In the genomic region with DNA sequence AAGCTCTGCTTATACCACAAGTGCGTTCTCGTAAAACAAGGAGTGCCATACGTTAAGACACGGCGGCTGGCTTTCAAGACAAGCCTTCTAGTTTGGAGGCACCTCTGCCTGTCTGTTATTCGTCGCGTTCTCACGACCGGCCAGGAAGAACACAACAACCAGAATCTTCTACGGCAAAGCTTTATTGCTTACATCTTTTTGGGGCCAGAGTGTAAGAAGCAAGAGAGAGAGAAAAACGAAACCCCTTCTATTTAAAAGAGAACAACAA, we compare ENCODE assay signal across 8 mouse cellular contexts. TPM values are rescaled to one million over a fixed set of nuclear protein-coding genes. Genes with fewer than 3 reads are reported as not detected.
DNase-seq lines count a peak whose midpoint lies in the region; ATAC-seq and TF ChIP-seq lines count a peak whose summit lies in the region.
"Not testable (repeated sequence)": the region's sequence is repeated elsewhere in the genome, so short reads cannot be mapped to it uniquely, and the experiment has no call there.

No protein-coding gene starts in this region.

- H3K9me3 ChIP-seq in heart, embryonic 12.5 days (replicated peaks); intestine, embryonic 15.5 days; limb, embryonic 11.5 days (ENCODE audit: control insufficient read depth, low read length); midbrain, embryonic 16.5 days (replicated peaks; ENCODE audit: control insufficient read depth, low read length, poor library complexity, severe bottlenecking): not testable (repeated sequence)

- TF ChIP-seq CTCF in lung, adult 2 months (IDR thresholded peaks at IDR 0.05; ENCODE audit: insufficient read depth, low read length); spleen, adult 2 months (IDR thresholded peaks at IDR 0.05; ENCODE audit: extremely low read depth, insufficient read depth, insufficient read length, insufficient replicate concordance): not testable (repeated sequence)

- peak; percentile 82 for ATAC-seq in erythroblast, adult 5-6 weeks (replicated peaks; ENCODE audit: low FRiP score, poor library complexity, severe bottlenecking)
- ATAC-seq in heart, embryonic 12.5 days (ENCODE audit: insufficient number of reproducible peaks, low FRiP score); intestine, embryonic 15.5 days; limb, embryonic 11.5 days (ENCODE audit: insufficient number of reproducible peaks, low FRiP score, low TSS enrichment, low read depth); midbrain, embryonic 16.5 days: not testable (repeated sequence)

- peak overlapping the region; percentile 88 for H3K4me3 ChIP-seq in heart, embryonic 12.5 days
- H3K4me3 ChIP-seq in intestine, embryonic 15.5 days (replicated peaks); limb, embryonic 11.5 days (ENCODE audit: low read depth, low read length); midbrain, embryonic 16.5 days (ENCODE audit: low read depth, low read length): not testable (repeated sequence)
- H3K4me3 ChIP-seq in lung, adult 2 months (replicated peaks; ENCODE audit: extremely low read depth, low read depth, low read length) = peak overlapping the region; percentile 67
- peak overlapping the region; percentile 39 for H3K4me3 ChIP-seq in spleen, adult 2 months (ENCODE audit: extremely low read depth, insufficient read depth, insufficient read length)

- peaks cover 29% of the 10 kb centered on the region for H3K4me1 ChIP-seq in heart, embryonic 12.5 days (replicated peaks)
- H3K4me1 ChIP-seq in intestine, embryonic 15.5 days (replicated peaks); limb, embryonic 11.5 days (ENCODE audit: control insufficient read depth, insufficient read depth, low read length); midbrain, embryonic 16.5 days (ENCODE audit: control insufficient read depth, insufficient read depth, low read length): not testable (repeated sequence)
- H3K4me1 ChIP-seq in lung, adult 2 months (ENCODE audit: control insufficient read depth, insufficient read depth, low read length) = peaks cover 11% of the 10 kb centered on the region
- H3K4me1 ChIP-seq in spleen, adult 2 months (ENCODE audit: control insufficient read depth, insufficient read depth, insufficient read length) = peaks cover 10% of the 10 kb centered on the region; the same call in 1 of the 2 replicates

- not testable (repeated sequence) for H3K9ac ChIP-seq in heart, embryonic 12.5 days; intestine, embryonic 15.5 days; limb, embryonic 11.5 days (ENCODE audit: low read length); midbrain, embryonic 16.5 days (ENCODE audit: low read depth, low read length)

- DNase-seq in CD8-positive naive resting alpha-beta T cell, adult 2 months (ENCODE audit: low read depth in 2 of 2, low spot score in 2 of 2) = peak; percentile 15 to 24
- DNase-seq in limb, embryonic 11.5 days (ENCODE audit: low spot score) = peak; percentile 24
- DNase-seq in lung, adult 2 months = peak; percentile 36
- DNase-seq in spleen, adult 2 months (ENCODE audit: low read depth in 1 of 2, low spot score in 2 of 2) = not testable (repeated sequence)

- 41% methylated on average over 11 of the region's 12 CpGs for WGBS in heart, embryonic 12.5 days
- WGBS in intestine, embryonic 15.5 days = 30% methylated on average over 11 of the region's 12 CpGs
- 51% methylated on average over 11 of the region's 12 CpGs for WGBS in limb, embryonic 11.5 days
- 25% methylated on average over 11 of the region's 12 CpGs for WGBS in lung, adult 2 months
- 69% methylated on average over 11 of the region's 12 CpGs for WGBS in midbrain, embryonic 16.5 days
- 17% methylated on average over 11 of the region's 12 CpGs for WGBS in spleen, adult 2 months

- TF ChIP-seq POLR2A in lung, adult 2 months (IDR thresholded peaks at IDR 0.05; ENCODE audit: borderline replicate concordance, extremely low read depth, low read depth, low read length); spleen, adult 2 months (IDR thresholded peaks at IDR 0.05; ENCODE audit: low read depth, low read length): not testable (repeated sequence)

- peak overlapping the region; percentile 73 for H3K4me2 ChIP-seq in heart, embryonic 12.5 days
- peak overlapping the region; percentile 64 for H3K4me2 ChIP-seq in intestine, embryonic 15.5 days (replicated peaks)
- 0 out of 2 replicates have a peak overlapping the region, but pooled peaks have one; percentile 12 for H3K4me2 ChIP-seq in limb, embryonic 11.5 days (ENCODE audit: low read depth, severe bottlenecking)
- peak overlapping the region; percentile 28; the same call in 1 of the 2 replicates for H3K4me2 ChIP-seq in midbrain, embryonic 16.5 days (ENCODE audit: low read length)

- not testable (repeated sequence) for H3K27me3 ChIP-seq in heart, embryonic 12.5 days (replicated peaks); intestine, embryonic 15.5 days (replicated peaks); limb, embryonic 11.5 days (ENCODE audit: control insufficient read depth, insufficient read depth, low read length); midbrain, embryonic 16.5 days (ENCODE audit: control insufficient read depth, insufficient read depth, low read depth, low read length); spleen, adult 2 months (ENCODE audit: control insufficient read depth, insufficient read depth, low read length)

- not testable (repeated sequence) for H3K36me3 ChIP-seq in heart, embryonic 12.5 days; intestine, embryonic 15.5 days; limb, embryonic 11.5 days (ENCODE audit: control insufficient read depth, insufficient read depth, low read length); midbrain, embryonic 16.5 days (ENCODE audit: control insufficient read depth, insufficient read depth, low read length); spleen, adult 2 months (ENCODE audit: control insufficient read depth, insufficient read depth, low read length)

- H3K27ac ChIP-seq in heart, embryonic 12.5 days (ENCODE audit: poor library complexity, severe bottlenecking) = peak overlapping the region; percentile 98
- H3K27ac ChIP-seq in intestine, embryonic 15.5 days; limb, embryonic 11.5 days (replicated peaks; ENCODE audit: low read depth, low read length); midbrain, embryonic 16.5 days (ENCODE audit: low read length): not testable (repeated sequence)
- peak overlapping the region; percentile 83 for H3K27ac ChIP-seq in spleen, adult 2 months (ENCODE audit: insufficient read depth, low read length)

RNA-seq across cellular contexts. Expression of a gene that starts 1.1 kb away (rescaled TPM):
- total RNA-seq in erythroblast, adult 5-6 weeks (2015; ENCODE audit: low replicate concordance) = 2.7 TPM in 2 replicates
- 2.0 and 2.3 TPM in 2 replicates for total RNA-seq in erythroblast, adult 5-6 weeks (2017; ENCODE audit: low replicate concordance)
- polyA plus RNA-seq in heart, embryonic 12.5 days (2016; fragmentation: Nextera tagmentation; extraction: Ambion mirVana) = 43.1 and 47.7 TPM in 2 replicates
- 6.8 and 7.6 TPM in 2 replicates for polyA plus RNA-seq in intestine, embryonic 15.5 days (2015; fragmentation: Nextera tagmentation; extraction: Ambion mirVana)
- 5.4 and 6.5 TPM in 2 replicates for polyA plus RNA-seq in limb, embryonic 11.5 days (2014; fragmentation: Nextera tagmentation; extraction: Ambion mirVana)
- 43.9 and 46.8 TPM in 2 replicates for polyA plus RNA-seq in lung, adult 2 months (2012; rRNA removed)
- polyA plus RNA-seq in midbrain, embryonic 16.5 days (2015; fragmentation: Nextera tagmentation; extraction: Ambion mirVana) = 3.7 and 4.1 TPM in 2 replicates
- polyA plus RNA-seq in spleen, adult 2 months (2012; rRNA removed) = 3.7 and 3.8 TPM in 2 replicates

RNA-seq across cellular contexts. Expression of a gene that starts 27.9 kb away (rescaled TPM):
- total RNA-seq in erythroblast, adult 5-6 weeks (2015; ENCODE audit: low replicate concordance) = 7.7 and 19.4 TPM in 2 replicates
- 4.4 and 7.4 TPM in 2 replicates for total RNA-seq in erythroblast, adult 5-6 weeks (2017; ENCODE audit: low replicate concordance)
- 26.6 and 29.8 TPM in 2 replicates for polyA plus RNA-seq in heart, embryonic 12.5 days (2016; fragmentation: Nextera tagmentation; extraction: Ambion mirVana)
- 21.5 and 22.1 TPM in 2 replicates for polyA plus RNA-seq in intestine, embryonic 15.5 days (2015; fragmentation: Nextera tagmentation; extraction: Ambion mirVana)
- polyA plus RNA-seq in limb, embryonic 11.5 days (2014; fragmentation: Nextera tagmentation; extraction: Ambion mirVana) = 26.8 and 27.8 TPM in 2 replicates
- polyA plus RNA-seq in lung, adult 2 months (2012; rRNA removed) = 18.0 and 21.4 TPM in 2 replicates
- polyA plus RNA-seq in midbrain, embryonic 16.5 days (2015; fragmentation: Nextera tagmentation; extraction: Ambion mirVana) = 31.5 and 35.6 TPM in 2 replicates
- 1.5 and 2.3 TPM in 2 replicates for polyA plus RNA-seq in spleen, adult 2 months (2012; rRNA removed)

Comparison
In these comparisons a context has a peak if more than half of its experiments do, and no peak if none do; other contexts are left out.
1. H3K4me2 ChIP-seq: peak in every context shown above with its lines; median percentile 73 in heart, embryonic 12.5 days; 64 in intestine, embryonic 15.5 days; 28 in midbrain, embryonic 16.5 days; 12 in limb, embryonic 11.5 days.